Mouse (Mus musculus) liver, embryonic 16.5 days (tissue): ENCODE measurements at regions not wholly inside any gene's neighbourhood (a gene's known extent, or its start where the extent isn't known, plus 50 kb on each side); places are given as distances from the start of the nearest gene placed in this dataset.

Source experiments
- ATAC-seq: fragments of 200-750 bp; cut with Nextera tagmentation; 2 replicates; pipeline ENCODE4 v1.8.0; 2017; ENCODE audit warnings: low read depth, mild to moderate bottlenecking, moderate number of reproducible peaks, moderate library complexity
- H3K27ac ChIP-seq: fragments of 300-500 bp; sonication (generic); 2 replicates; pipeline ENCODE4 v1.5.1; 2014; ENCODE audit warnings: mild to moderate bottlenecking, low read length
- H3K27me3 ChIP-seq: fragments of 300-500 bp; sonication (generic); 2 replicates; pipeline ENCODE4 v1.6.1; 2014; ENCODE audit warnings: low read depth, low read length, mixed read lengths; ENCODE audit not compliant: control insufficient read depth, insufficient read depth
- H3K36me3 ChIP-seq: fragments of 300-500 bp; sonication (generic); 2 replicates; pipeline ENCODE4 v1.6.1; 2014; ENCODE audit warnings: mild to moderate bottlenecking; ENCODE audit not compliant: control insufficient read depth, insufficient read depth
- H3K4me1 ChIP-seq: fragments of 300-500 bp; sonication (generic); 2 replicates; pipeline ENCODE4 v1.6.1; 2014; ENCODE audit warnings: low read depth, low read length, mixed read lengths; ENCODE audit not compliant: control insufficient read depth
- H3K4me2 ChIP-seq: fragments of 300-500 bp; sonication (generic); 2 replicates; pipeline ENCODE4 v1.6.1; 2014; ENCODE audit warnings: low read depth, low read length, mixed read lengths
- H3K4me3 ChIP-seq: fragments of 300-500 bp; sonication (generic); 2 replicates; pipeline ENCODE4 v1.5.1; 2014; ENCODE audit warnings: low read depth, mild to moderate bottlenecking, low read length
- H3K9ac ChIP-seq: fragments of 300-500 bp; sonication (generic); 2 replicates; pipeline ENCODE4 v1.6.1; 2014; ENCODE audit warnings: low read depth, low read length
- H3K9me3 ChIP-seq: fragments of 300-500 bp; sonication (generic); replicated peaks from 2 replicates; pipeline ENCODE4 v1.6.1; 2016; ENCODE audit warnings: low read length; ENCODE audit not compliant: control insufficient read depth
- WGBS: fragments of 180-500 bp; shearing (Covaris S2); extraction: QIAGEN DNeasy Blood & Tissue Kit; methylation state at CpG from one replicate; pipeline ENCODE4 v1.1.7; 2014; ENCODE audit not compliant: insufficient replicate concordance; 5-methylcytosine and 5-hydroxymethylcytosine counted together

DNA sequence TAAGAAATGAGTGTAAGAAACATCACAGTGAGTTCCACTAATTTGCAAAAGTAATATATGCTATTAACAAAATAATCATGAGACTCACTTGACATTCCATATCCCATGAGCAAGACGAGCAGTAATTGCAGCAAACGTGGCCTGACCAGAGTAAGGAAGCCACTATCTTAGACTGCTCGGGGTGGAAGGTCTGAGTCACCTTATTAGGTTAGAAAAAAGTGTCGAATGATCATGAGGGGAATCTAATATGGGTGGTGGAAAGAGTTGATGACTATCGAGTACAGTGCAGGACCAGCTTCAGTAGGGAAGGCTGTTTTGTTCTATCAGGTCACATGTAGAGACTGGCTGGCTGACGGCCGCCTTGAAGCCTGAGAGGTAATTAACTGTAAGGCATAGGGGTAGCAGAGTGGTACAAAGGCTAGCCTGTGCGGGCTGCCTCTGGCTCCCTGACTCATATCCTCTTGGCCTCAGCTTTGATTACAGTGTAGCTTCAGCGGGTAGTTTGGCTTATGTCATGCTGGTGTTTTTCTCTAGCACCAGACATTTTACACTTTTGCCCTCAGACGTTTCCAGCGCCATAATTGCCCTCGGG is 167.9 kb upstream of the Cdkn2b start:
- no peaks in the 10 kb centered on the region for H3K27me3 ChIP-seq
- no peak for ATAC-seq
- 64% methylated on average over 12 of the region's 12 CpGs for WGBS

DNA sequence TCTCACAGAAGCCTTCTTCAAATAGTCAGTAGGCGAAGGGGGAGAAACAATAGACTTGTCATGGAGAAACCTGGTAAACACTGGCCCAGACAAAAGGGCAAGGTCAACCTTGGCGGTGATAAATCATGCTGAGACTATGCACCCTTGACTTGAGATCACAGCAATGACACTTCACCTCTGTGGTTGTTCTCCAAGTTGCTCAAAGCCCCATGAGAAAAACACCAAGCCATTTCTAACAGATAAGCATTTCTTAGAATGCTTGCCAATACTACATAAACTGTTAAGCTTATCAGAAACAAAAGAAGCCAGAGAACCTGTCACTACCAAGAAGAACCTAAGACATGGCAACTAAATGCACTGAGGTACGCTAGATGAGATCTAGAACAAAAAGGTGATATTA is 165.0 kb upstream of the Cdkn2b start:
- Histone ChIP-seq H3K4me3 (no peak overlapping the region), H3K9ac (no peak overlapping the region), H3K27me3 (no peaks in the 10 kb centered on the region), H3K9me3 (no peaks in the 10 kb centered on the region), H3K36me3 (no peaks in the 10 kb centered on the region), H3K27ac (no peak overlapping the region), H3K4me2 (no peak overlapping the region), H3K4me1 (peaks cover 6% of the 10 kb centered on the region; the same call in 1 of the 2 replicates)
- peak; percentile 55 for ATAC-seq
- WGBS, result 34% methylated on average over 3 of the region's 3 CpGs

More for the DNA sequence above, 167.9 kb upstream of the Cdkn2b start:
- Histone ChIP-seq H3K27ac (no peak overlapping the region), H3K4me3 (no peak overlapping the region), H3K4me1 (peaks cover 6% of the 10 kb centered on the region; the same call in 1 of the 2 replicates), H3K4me2 (no peak overlapping the region), H3K9ac (no peak overlapping the region), H3K9me3 (no peaks in the 10 kb centered on the region), H3K36me3 (no peaks in the 10 kb centered on the region)

DNA sequence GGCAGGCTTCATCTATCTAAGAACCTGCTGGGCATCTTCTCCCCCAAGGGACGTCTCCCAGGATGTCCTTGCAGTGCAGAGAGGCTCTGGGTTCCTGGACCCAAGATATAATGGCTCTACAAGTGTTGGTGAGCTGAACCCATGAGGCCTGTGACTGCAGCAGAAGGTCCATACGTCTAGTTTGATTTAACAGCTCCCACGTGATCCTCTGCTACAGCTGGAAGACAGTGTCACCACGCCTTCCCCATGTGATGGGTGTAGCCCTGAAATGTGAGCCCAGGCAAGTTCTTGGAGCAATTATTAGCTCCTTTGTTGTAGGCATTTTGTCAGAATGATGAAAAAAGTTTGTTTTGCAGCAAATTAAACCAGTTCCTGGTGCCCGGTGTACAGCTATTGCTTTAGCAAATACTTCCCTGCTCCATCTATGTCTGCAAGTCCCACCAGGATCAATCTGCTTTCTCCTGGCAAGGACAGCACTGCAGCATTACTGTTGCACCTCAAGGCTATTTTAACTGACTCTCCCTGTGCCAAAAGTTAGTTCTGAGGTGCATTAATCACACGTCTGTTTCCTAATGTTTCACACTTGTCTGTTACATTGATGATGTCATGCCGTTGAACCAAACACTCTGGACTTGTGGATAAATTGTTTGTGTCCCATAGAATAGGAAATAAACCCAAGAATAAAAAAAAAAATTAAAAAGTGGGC is 164.2 kb upstream of the Cdkn2b start:
- H3K9me3 ChIP-seq, result no peaks in the 10 kb centered on the region
- no peak overlapping the region for H3K9ac ChIP-seq
- no peak overlapping the region for H3K4me2 ChIP-seq
- ATAC-seq, result peak; percentile 63; the same call in 1 of the 2 replicates
- H3K4me1 ChIP-seq, result peaks cover 6% of the 10 kb centered on the region; the same call in 1 of the 2 replicates
- H3K27ac ChIP-seq, result no peak overlapping the region
- 44% methylated on average over 7 of the region's 7 CpGs for WGBS
- no peak overlapping the region for H3K4me3 ChIP-seq
- H3K27me3 ChIP-seq, result no peaks in the 10 kb centered on the region
- no peaks in the 10 kb centered on the region for H3K36me3 ChIP-seq

DNA sequence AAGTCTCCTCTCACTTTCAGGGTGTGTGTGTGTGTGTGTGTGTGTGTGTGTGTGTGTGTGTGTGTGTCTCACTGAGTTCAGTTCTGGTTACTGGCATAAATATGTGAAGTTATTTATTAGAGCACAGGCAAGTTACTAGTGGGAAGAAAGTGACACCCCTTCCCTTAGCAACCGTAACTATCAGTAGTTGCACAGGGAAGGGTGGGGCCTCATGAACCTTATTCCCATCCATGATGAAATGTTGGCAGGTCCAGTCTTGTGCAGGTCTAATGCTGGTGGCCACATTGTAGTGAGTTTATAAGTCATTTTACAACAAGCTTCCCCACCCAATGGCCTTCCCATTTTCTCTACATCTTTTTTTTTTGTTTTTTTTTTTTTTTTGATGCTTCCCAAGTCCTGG is 160.6 kb upstream of the Cdkn2b start:
- Histone ChIP-seq H3K9me3 (no peaks in the 10 kb centered on the region), H3K27me3 (no peaks in the 10 kb centered on the region), H3K9ac (no peak overlapping the region), H3K4me3 (no peak overlapping the region), H3K4me2 (no peak overlapping the region), H3K27ac (no peak overlapping the region), H3K36me3 (no peaks in the 10 kb centered on the region), H3K4me1 (peaks cover 6% of the 10 kb centered on the region; the same call in 1 of the 2 replicates)
- peak; percentile 75 for ATAC-seq
- 55% methylated on average over 1 of the region's 1 CpGs for WGBS

DNA sequence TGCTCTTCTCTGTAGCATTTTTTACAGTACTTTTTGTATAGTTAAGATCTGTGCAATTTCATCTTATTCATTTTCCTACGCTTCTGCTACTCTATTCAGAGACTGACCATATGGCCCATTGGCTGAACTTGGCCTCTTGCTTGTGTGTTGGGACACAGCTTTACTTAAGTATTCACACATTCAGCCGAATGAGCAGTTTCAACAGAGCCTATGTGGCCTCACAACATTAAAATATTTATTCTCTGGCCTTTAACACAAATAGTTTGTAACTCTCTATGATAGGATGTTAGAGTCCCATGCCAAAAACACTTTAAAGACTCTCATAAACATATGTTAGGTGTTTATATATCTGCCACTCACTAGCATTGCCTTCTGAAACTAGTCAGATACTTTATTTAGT is 159.9 kb upstream of the Cdkn2b start:
- H3K27me3 ChIP-seq, result no peaks in the 10 kb centered on the region
- H3K9me3 ChIP-seq, result no peaks in the 10 kb centered on the region
- H3K4me2 ChIP-seq, result no peak overlapping the region
- no peak overlapping the region for H3K4me3 ChIP-seq
- ATAC-seq, result no peak
- no peak overlapping the region for H3K9ac ChIP-seq
- H3K4me1 ChIP-seq, result peaks cover 6% of the 10 kb centered on the region; the same call in 1 of the 2 replicates
- 63% methylated on average over 2 of the region's 2 CpGs for WGBS
- H3K27ac ChIP-seq, result no peak overlapping the region
- H3K36me3 ChIP-seq, result no peaks in the 10 kb centered on the region

DNA sequence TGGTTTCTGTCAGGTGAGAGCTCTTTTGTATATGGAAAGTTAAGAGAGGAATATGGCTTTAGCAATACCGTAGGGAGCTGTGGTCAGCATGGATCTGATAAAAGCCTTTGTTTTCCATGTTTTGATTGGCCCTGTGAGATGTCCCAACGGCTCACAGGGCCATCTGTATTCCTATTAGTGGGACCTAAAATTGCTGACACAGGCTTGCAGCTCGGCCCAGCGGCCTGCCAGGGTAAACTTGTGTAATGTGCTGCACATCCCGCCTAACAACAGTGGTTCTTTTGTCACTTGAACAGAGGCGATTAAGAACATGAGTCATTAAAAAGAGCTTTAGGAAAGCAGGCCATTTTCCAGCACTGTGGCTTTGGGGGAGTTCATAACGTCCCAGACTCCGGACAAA is 159.0 kb upstream of the Cdkn2b start:
- no peak overlapping the region for H3K27ac ChIP-seq
- WGBS, result 58% methylated on average over 8 of the region's 8 CpGs
- no peak for ATAC-seq
- H3K27me3 ChIP-seq, result no peaks in the 10 kb centered on the region
- no peaks in the 10 kb centered on the region for H3K9me3 ChIP-seq
- H3K9ac ChIP-seq, result no peak overlapping the region
- no peaks in the 10 kb centered on the region for H3K36me3 ChIP-seq
- peaks cover 3% of the 10 kb centered on the region; the same call in 1 of the 2 replicates for H3K4me1 ChIP-seq
- no peak overlapping the region for H3K4me3 ChIP-seq
- H3K4me2 ChIP-seq, result no peak overlapping the region

DNA sequence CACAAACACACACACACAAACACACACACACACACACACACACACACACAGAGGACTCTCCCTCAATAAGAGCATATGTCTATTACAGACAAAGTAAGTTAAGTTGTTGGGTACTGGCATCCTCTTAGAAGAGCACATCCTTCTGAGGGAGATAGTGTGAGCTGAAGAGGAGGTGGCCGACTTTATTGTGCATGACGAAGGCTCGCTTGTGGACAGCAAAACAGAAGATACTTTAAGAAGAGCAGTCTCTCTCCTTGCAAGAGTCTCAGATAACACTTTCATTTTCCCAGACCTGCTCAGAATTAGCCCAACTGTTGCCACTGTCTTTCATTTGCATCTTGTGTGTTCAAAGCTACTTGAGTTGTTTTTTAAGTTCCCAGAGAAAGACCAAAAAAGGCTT is 158.6 kb upstream of the Cdkn2b start:
- no peaks in the 10 kb centered on the region for H3K36me3 ChIP-seq
- H3K4me2 ChIP-seq, result no peak overlapping the region
- H3K4me3 ChIP-seq, result no peak overlapping the region
- H3K27me3 ChIP-seq, result no peaks in the 10 kb centered on the region
- no peaks in the 10 kb centered on the region for H3K9me3 ChIP-seq
- no peak for ATAC-seq
- no peak overlapping the region for H3K9ac ChIP-seq
- 64% methylated on average over 3 of the region's 3 CpGs for WGBS
- H3K27ac ChIP-seq, result no peak overlapping the region
- no peaks in the 10 kb centered on the region; the same call in 1 of the 2 replicates for H3K4me1 ChIP-seq

DNA sequence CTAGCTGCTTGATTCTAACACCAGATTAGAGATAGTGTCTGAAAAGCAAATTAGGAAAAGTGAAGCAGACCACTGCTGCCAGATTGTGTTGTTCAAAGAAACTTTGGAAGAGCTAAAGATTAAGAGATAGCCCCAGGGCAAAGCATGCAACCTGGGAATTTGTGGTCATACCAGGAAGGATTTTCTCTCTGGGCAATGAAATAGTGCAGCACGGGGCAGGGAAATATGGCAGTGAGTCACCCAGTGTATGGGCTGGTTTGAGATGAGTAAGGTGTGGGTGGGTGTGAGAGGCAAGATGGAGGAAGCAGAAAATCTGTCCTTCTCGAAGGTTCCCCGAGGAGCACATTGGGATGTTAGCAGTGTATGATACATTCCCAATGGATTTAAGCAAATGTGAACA is 155.9 kb upstream of the Cdkn2b start:
- H3K36me3 ChIP-seq, result no peaks in the 10 kb centered on the region
- H3K9me3 ChIP-seq, result no peaks in the 10 kb centered on the region
- no peak for ATAC-seq
- H3K4me2 ChIP-seq, result no peak overlapping the region
- no peaks in the 10 kb centered on the region; the same call in 1 of the 2 replicates for H3K4me1 ChIP-seq
- no peak overlapping the region for H3K9ac ChIP-seq
- no peaks in the 10 kb centered on the region for H3K27me3 ChIP-seq
- H3K4me3 ChIP-seq, result no peak overlapping the region
- H3K27ac ChIP-seq, result no peak overlapping the region
- 56% methylated on average over 3 of the region's 3 CpGs for WGBS

DNA sequence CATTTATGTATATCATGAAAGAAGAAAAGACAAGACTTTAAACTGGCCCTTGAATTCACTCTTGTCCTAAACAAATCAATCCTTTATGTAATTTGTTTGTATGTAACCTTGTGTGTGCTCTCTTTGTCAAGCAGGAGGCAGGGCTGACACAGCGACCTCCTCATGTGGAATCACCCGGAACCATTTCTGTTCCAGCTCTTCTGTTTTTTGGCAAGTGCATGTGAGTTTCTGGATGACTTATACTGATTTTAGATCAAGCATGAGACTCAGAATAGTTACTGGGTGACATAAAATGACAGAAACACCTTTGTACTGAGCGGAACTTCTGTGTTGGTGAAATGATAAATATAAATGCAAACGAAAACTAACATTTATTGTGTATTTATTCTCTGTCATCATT is 152.3 kb upstream of the Cdkn2b start:
- no peak overlapping the region for H3K9ac ChIP-seq
- H3K27ac ChIP-seq, result no peak overlapping the region
- 78% methylated on average over 4 of the region's 4 CpGs for WGBS
- H3K27me3 ChIP-seq, result no peaks in the 10 kb centered on the region
- no peaks in the 10 kb centered on the region for H3K9me3 ChIP-seq
- no peak overlapping the region for H3K4me3 ChIP-seq
- ATAC-seq, result no peak
- H3K36me3 ChIP-seq, result no peaks in the 10 kb centered on the region
- no peak overlapping the region for H3K4me2 ChIP-seq
- no peaks in the 10 kb centered on the region for H3K4me1 ChIP-seq
